Comparison of ENCODE assay signal across 33 mouse cellular contexts in the genomic region with DNA sequence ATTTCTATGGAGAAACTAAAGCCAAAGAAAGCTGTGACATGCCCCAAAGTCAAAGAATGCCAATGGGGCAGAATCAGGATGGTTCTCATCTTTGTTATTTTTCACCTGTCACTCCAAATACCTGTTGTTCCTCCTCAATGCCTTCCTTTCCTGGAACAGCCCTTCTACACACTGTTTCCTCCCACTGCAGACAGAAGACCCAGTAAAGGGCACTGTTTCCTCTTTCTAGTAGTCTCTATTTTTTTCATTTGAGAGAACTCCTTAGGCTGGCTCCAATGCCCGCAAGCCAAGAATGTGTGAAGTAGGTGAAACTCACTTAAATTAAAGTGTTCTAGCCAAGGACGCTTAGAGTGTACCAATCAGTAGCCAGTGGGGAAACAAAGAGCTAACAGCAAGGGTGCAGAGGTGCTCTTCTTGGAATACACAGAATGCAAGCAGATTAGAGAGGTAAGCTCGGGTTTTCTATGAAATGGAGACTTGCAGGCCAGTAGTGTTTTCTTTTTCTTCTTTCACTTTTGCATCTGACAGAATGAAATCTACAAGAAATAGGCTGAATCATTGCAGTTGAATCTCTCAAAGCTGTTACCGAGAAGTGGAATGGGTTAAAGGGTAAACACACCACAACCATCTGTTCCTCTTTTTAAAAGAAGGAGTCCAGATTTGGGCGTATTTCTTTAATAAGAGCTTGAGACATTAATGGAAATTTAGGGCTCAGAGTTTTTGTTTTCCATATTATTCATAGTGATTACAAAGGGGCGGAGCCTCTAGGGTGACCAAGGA. TPM values are rescaled to one million over a fixed set of nuclear protein-coding genes. Genes with fewer than 3 reads are reported as not detected.
DNase-seq lines count a peak whose midpoint lies in the region; ATAC-seq lines count a peak whose summit lies in the region.
"Had no signal": no experiment of that assay in that cellular context is flagged by ENCODE, and none has a peak within 500 bp of the region (broad histone marks: within the 10 kb centered on the region; RNA-seq: fewer than 3 reads in every experiment).

No protein-coding gene starts in this region.

- H3K4me1 ChIP-seq in midbrain, embryonic 11.5 days (ENCODE audit: control insufficient read depth, insufficient read depth, low read length), result no peaks in the 10 kb centered on the region; the same call in 1 of the 2 replicates
- H3K4me1 ChIP-seq in midbrain, embryonic 14.5 days (ENCODE audit: control insufficient read depth, insufficient read depth, low read length), result peaks cover 3% of the 10 kb centered on the region; the same call in 1 of the 2 replicates
- H3K4me1 ChIP-seq: embryonic facial prominence, embryonic 12.5 days; forebrain, embryonic 15.5 days; heart, embryonic 13.5 days; hindbrain, embryonic 10.5 days; hindbrain, embryonic 15.5 days; intestine, embryonic 15.5 days; neural tube, embryonic 13.5 days had no signal

- ATAC-seq in midbrain, embryonic 11.5 days (ENCODE audit: low FRiP score), result no peak
- no peak for ATAC-seq in midbrain, embryonic 14.5 days (ENCODE audit: low FRiP score, low TSS enrichment)
- ATAC-seq in monocyte, adult 5-6 weeks (replicated peaks; ENCODE audit: insufficient number of reproducible peaks, low FRiP score, low TSS enrichment, poor library complexity, severe bottlenecking), result peak; percentile 15
- ATAC-seq: forebrain, embryonic 15.5 days; intestine, embryonic 15.5 days; Patski had no signal

- intact Hi-C loops in gastrocnemius, postnatal 36 days (cut with DNase I), result no loop called here

- H3K27me3 ChIP-seq in midbrain, embryonic 11.5 days (ENCODE audit: control insufficient read depth, insufficient read depth, low read length), result no peaks in the 10 kb centered on the region
- H3K27me3 ChIP-seq in midbrain, embryonic 14.5 days (ENCODE audit: control insufficient read depth, insufficient read depth, low read length), result no peaks in the 10 kb centered on the region
- H3K27me3 ChIP-seq: embryonic facial prominence, embryonic 12.5 days; forebrain, embryonic 15.5 days; heart, embryonic 13.5 days; hindbrain, embryonic 15.5 days; intestine, embryonic 15.5 days; neural tube, embryonic 13.5 days; Patski had no signal

- 74% methylated on average over 6 of the region's 6 CpGs for WGBS in midbrain, embryonic 11.5 days
- WGBS in midbrain, embryonic 14.5 days, result 82% methylated on average over 6 of the region's 6 CpGs

- no peak overlapping the region for H3K9ac ChIP-seq in midbrain, embryonic 11.5 days (ENCODE audit: low read length)
- H3K9ac ChIP-seq in midbrain, embryonic 14.5 days (replicated peaks; ENCODE audit: low read length), result no peak overlapping the region
- H3K9ac ChIP-seq: embryonic facial prominence, embryonic 12.5 days; forebrain, embryonic 15.5 days; heart, embryonic 13.5 days; hindbrain, embryonic 15.5 days; intestine, embryonic 15.5 days; liver, embryonic 14.5 days; lung, embryonic 14.5 days; neural tube, embryonic 13.5 days had no signal

- no peak overlapping the region for H3K4me2 ChIP-seq in midbrain, embryonic 11.5 days
- H3K4me2 ChIP-seq in midbrain, embryonic 14.5 days (ENCODE audit: low read length), result no peak overlapping the region
- H3K4me2 ChIP-seq: embryonic facial prominence, embryonic 12.5 days; forebrain, embryonic 15.5 days; heart, embryonic 13.5 days; hindbrain, embryonic 15.5 days; intestine, embryonic 15.5 days; lung, embryonic 14.5 days; neural tube, embryonic 13.5 days had no signal

- peaks cover 3% of the 10 kb centered on the region; the same call in 1 of the 2 replicates for H3K9me3 ChIP-seq in midbrain, embryonic 11.5 days (ENCODE audit: control insufficient read depth, low read length)
- H3K9me3 ChIP-seq in midbrain, embryonic 14.5 days (ENCODE audit: control insufficient read depth, low read length), result no peaks in the 10 kb centered on the region
- H3K9me3 ChIP-seq: embryonic facial prominence, embryonic 12.5 days; forebrain, embryonic 15.5 days; G1E; heart, embryonic 13.5 days; hindbrain, embryonic 10.5 days; hindbrain, embryonic 15.5 days; intestine, embryonic 15.5 days; neural tube, embryonic 13.5 days had no signal

- no peak overlapping the region for H3K4me3 ChIP-seq in midbrain, embryonic 11.5 days (ENCODE audit: low read depth, low read length)
- H3K4me3 ChIP-seq in midbrain, embryonic 14.5 days (replicated peaks; ENCODE audit: low read depth, low read length), result no peak overlapping the region
- H3K4me3 ChIP-seq: embryonic facial prominence, embryonic 12.5 days; forebrain, embryonic 15.5 days; gastrocnemius, adult 2 months; heart, embryonic 13.5 days; hindbrain, embryonic 10.5 days; hindbrain, embryonic 15.5 days; intestine, embryonic 15.5 days; layer of hippocampus, adult 2 months; midbrain, embryonic 10.5 days; neural tube, embryonic 13.5 days had no signal

- H3K27ac ChIP-seq in midbrain, embryonic 11.5 days (ENCODE audit: low read depth, low read length), result no peak overlapping the region
- H3K27ac ChIP-seq in midbrain, embryonic 14.5 days (replicated peaks; ENCODE audit: low read depth, low read length), result no peak overlapping the region
- H3K27ac ChIP-seq: embryonic facial prominence, embryonic 12.5 days; forebrain, embryonic 15.5 days; gastrocnemius, adult 2 months; heart, embryonic 13.5 days; hindbrain, embryonic 10.5 days; hindbrain, embryonic 15.5 days; intestine, embryonic 15.5 days; layer of hippocampus, adult 2 months; liver, embryonic 14.5 days; midbrain, embryonic 10.5 days; neural tube, embryonic 13.5 days had no signal

- H3K36me3 ChIP-seq in midbrain, embryonic 11.5 days (ENCODE audit: control insufficient read depth, insufficient read depth, low read length), result no peaks in the 10 kb centered on the region
- no peaks in the 10 kb centered on the region for H3K36me3 ChIP-seq in midbrain, embryonic 14.5 days (ENCODE audit: control insufficient read depth, insufficient read depth, low read length)
- H3K36me3 ChIP-seq: embryonic facial prominence, embryonic 12.5 days; forebrain, embryonic 15.5 days; G1E; heart, embryonic 13.5 days; hindbrain, embryonic 10.5 days; hindbrain, embryonic 15.5 days; intestine, embryonic 15.5 days; midbrain, embryonic 10.5 days; neural tube, embryonic 13.5 days had no signal

- peak; percentile 75 for DNase-seq in midbrain, embryonic 11.5 days (ENCODE audit: low spot score, missing footprints)
- DNase-seq in midbrain, embryonic 14.5 days, result no peak
- DNase-seq in adipocyte (ENCODE audit: low spot score), result peak; percentile 10
- DNase-seq in induced T-regulatory cell, adult 2 months (ENCODE audit: low read depth), result peak; percentile 51
- no peak for DNase-seq in gastrocnemius, postnatal 36 days
- DNase-seq in kidney, postnatal 10 days, result no peak
- no peak for DNase-seq in ovary, adult 18-20 months (ENCODE audit: low spot score)
- DNase-seq: adrenal gland, postnatal 25 days; cerebellum, adult 2 months; cerebellum, postnatal 36 days; embryo, embryonic 11 days; gastrocnemius, adult 2 months; heart, postnatal 10 days; kidney, adult 9 months; kidney, postnatal 25 days; liver; lung, embryonic 14.5 days; lung, postnatal 14 days; right cerebral cortex, postnatal 14 days; thymus, postnatal 4 days had no signal

RNA-seq across cellular contexts. Expression of gene H2afz, which starts 43.4 kb away (rescaled TPM):
- polyA plus RNA-seq in midbrain, embryonic 11.5 days (2014; fragmentation: Nextera tagmentation; extraction: Ambion mirVana), result 3,387 and 3,446 TPM in 2 replicates
- 916 and 1,070 TPM in 2 replicates for polyA plus RNA-seq in midbrain, embryonic 14.5 days (2014; fragmentation: Nextera tagmentation; extraction: Ambion mirVana)
- 654 to 930 TPM (median 732 TPM) in 3 replicates for total RNA-seq in monocyte, adult 5-6 weeks (2017)
- 10 to 100 TPM; 65.6 to 74.7 TPM for total RNA-seq in gastrocnemius, postnatal 36 days (2021)

RNA-seq across cellular contexts. Expression of gene Dnajb14, which starts 46.6 kb away (rescaled TPM):
- 9.9 and 10.8 TPM in 2 replicates for polyA plus RNA-seq in midbrain, embryonic 11.5 days (2014; fragmentation: Nextera tagmentation; extraction: Ambion mirVana)
- 14.0 and 15.8 TPM in 2 replicates for polyA plus RNA-seq in midbrain, embryonic 14.5 days (2014; fragmentation: Nextera tagmentation; extraction: Ambion mirVana)
- 14.1 to 21.8 TPM (median 15.1 TPM) in 3 replicates for total RNA-seq in monocyte, adult 5-6 weeks (2017)
- 1 to 10 TPM; 6.9 to 7.2 TPM for total RNA-seq in gastrocnemius, postnatal 36 days (2021)

Comparison
In these comparisons a context has a peak if more than half of its experiments do, and no peak if none do; other contexts are left out.
1. DNase-seq: peak in midbrain, embryonic 11.5 days (single experiment), adipocyte (single experiment) and induced T-regulatory cell, adult 2 months (single experiment); none in midbrain, embryonic 14.5 days (single experiment), gastrocnemius, postnatal 36 days (0 of 2), kidney, postnatal 10 days (single experiment) and ovary, adult 18-20 months (single experiment).